Mouse (Mus musculus): Measurements from ENCODE around the gene Edc4. TPM values are rescaled to one million over a fixed set of nuclear protein-coding genes. Genes with fewer than 3 reads are reported as not detected.

The Edc4 gene
- polyA plus RNA-seq, 1 experiment from 2014 or later, result 22.2 TPM

- no peak for ATAC-seq (replicated peaks; ENCODE audit: insufficient number of reproducible peaks, low FRiP score, low TSS enrichment)
- Histone ChIP-seq H3K4me2 (no peak overlapping the region), H3K9me3 (replicated peaks; ENCODE audit: control insufficient read depth, low read length) (no peaks in the 10 kb centered on the region), H3K9ac (ENCODE audit: low read depth, low read length) (no peak overlapping the region), H3K36me3 (ENCODE audit: control insufficient read depth, insufficient read depth, low read length) (peaks cover 4% of the 10 kb centered on the region; the same call in 1 of the 2 replicates), H3K4me1 (ENCODE audit: control insufficient read depth, insufficient read depth, low read length) (peaks cover 8% of the 10 kb centered on the region), H3K4me3 (ENCODE audit: low read depth, low read length) (no peak overlapping the region), H3K27me3 (ENCODE audit: control insufficient read depth, insufficient read depth, low read length) (no peaks in the 10 kb centered on the region), H3K27ac (ENCODE audit: low read depth, low read length) (no peak overlapping the region)
- 82% methylated on average over 11 of the region's 11 CpGs for WGBS (ENCODE audit: insufficient replicate concordance)
Measured at GRCm38 (mm10) chr8:105932525-105932924, 51.8 kb downstream of the Edc4 start.

DNA sequence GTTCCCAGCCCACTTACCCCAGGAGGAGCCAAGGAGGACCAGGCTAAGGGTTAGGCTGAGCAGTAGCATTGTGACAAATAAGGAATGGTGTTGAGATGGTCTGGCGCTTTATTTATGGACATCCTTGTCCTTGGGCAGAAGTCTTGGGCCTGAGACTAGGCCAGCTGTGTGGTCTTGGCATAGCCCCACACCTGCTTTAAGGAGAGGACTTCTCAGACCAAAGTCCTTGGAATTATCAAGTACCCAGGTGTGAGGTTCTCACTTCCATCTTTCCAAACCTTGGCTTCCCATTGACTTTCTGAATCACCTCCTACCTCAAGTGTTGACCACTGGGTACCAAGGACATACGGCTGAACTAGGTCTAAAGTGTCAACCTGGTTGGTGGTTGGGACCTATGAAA lies 53.1 kb downstream of the Edc4 start, which contains the start of gene Ctrl:
TSS of gene Ctrl (minus strand) at position 101 of the 400 bp plus-strand sequence.
- H3K36me3 ChIP-seq (ENCODE audit: control insufficient read depth, insufficient read depth, low read length), result peaks cover 4% of the 10 kb centered on the region; the same call in 1 of the 2 replicates
- 87% methylated on average over 2 of the region's 2 CpGs for WGBS (ENCODE audit: insufficient replicate concordance)
- no peak within 1 kb of the TSS for H3K4me3 ChIP-seq (ENCODE audit: low read depth, low read length)
- H3K27ac ChIP-seq (ENCODE audit: low read depth, low read length), result no peak within 1 kb of the TSS
- H3K4me1 ChIP-seq (ENCODE audit: control insufficient read depth, insufficient read depth, low read length), result peaks cover 8% of the 10 kb centered on the region
- ATAC-seq (replicated peaks; ENCODE audit: insufficient number of reproducible peaks, low FRiP score, low TSS enrichment), result no peak
- H3K27me3 ChIP-seq (ENCODE audit: control insufficient read depth, insufficient read depth, low read length), result no peaks in the 10 kb centered on the region
- no peaks in the 10 kb centered on the region for H3K9me3 ChIP-seq (replicated peaks; ENCODE audit: control insufficient read depth, low read length)
- no peak within 1 kb of the TSS for H3K4me2 ChIP-seq
- H3K9ac ChIP-seq (ENCODE audit: low read depth, low read length), result no peak within 1 kb of the TSS

- H3K36me3 ChIP-seq (ENCODE audit: control insufficient read depth, insufficient read depth, low read length), result peaks cover 5% of the 10 kb centered on the region; the same call in 1 of the 2 replicates
- no peak overlapping the region for H3K4me2 ChIP-seq
- H3K9me3 ChIP-seq (replicated peaks; ENCODE audit: control insufficient read depth, low read length), result no peaks in the 10 kb centered on the region
- no peaks in the 10 kb centered on the region for H3K27me3 ChIP-seq (ENCODE audit: control insufficient read depth, insufficient read depth, low read length)
- no peak overlapping the region for H3K4me3 ChIP-seq (ENCODE audit: low read depth, low read length)
- 51% methylated on average over 6 of the region's 6 CpGs for WGBS (ENCODE audit: insufficient replicate concordance)
- H3K9ac ChIP-seq (ENCODE audit: low read depth, low read length), result no peak overlapping the region
- ATAC-seq (replicated peaks; ENCODE audit: insufficient number of reproducible peaks, low FRiP score, low TSS enrichment), result no peak
- no peak overlapping the region for H3K27ac ChIP-seq (ENCODE audit: low read depth, low read length)
- peaks cover 8% of the 10 kb centered on the region for H3K4me1 ChIP-seq (ENCODE audit: control insufficient read depth, insufficient read depth, low read length)
Measured at GRCm38 (mm10) chr8:105935105-105935504, 54.4 kb downstream of the Edc4 start.

- H3K27me3 ChIP-seq (ENCODE audit: control insufficient read depth, insufficient read depth, low read length), result no peaks in the 10 kb centered on the region
- H3K36me3 ChIP-seq (ENCODE audit: control insufficient read depth, insufficient read depth, low read length), result peaks cover 7% of the 10 kb centered on the region
- H3K4me1 ChIP-seq (ENCODE audit: control insufficient read depth, insufficient read depth, low read length), result peaks cover 8% of the 10 kb centered on the region
- H3K4me3 ChIP-seq (ENCODE audit: low read depth, low read length), result peak overlapping the region; percentile 83
- H3K9ac ChIP-seq (ENCODE audit: low read depth, low read length), result peak overlapping the region; percentile 90
- peak overlapping the region; percentile 57; the same call in 1 of the 2 replicates for H3K27ac ChIP-seq (ENCODE audit: low read depth, low read length)
- 24% methylated on average over 7 of the region's 7 CpGs for WGBS (ENCODE audit: insufficient replicate concordance)
- ATAC-seq (replicated peaks; ENCODE audit: insufficient number of reproducible peaks, low FRiP score, low TSS enrichment), result no peak
- H3K9me3 ChIP-seq (replicated peaks; ENCODE audit: control insufficient read depth, low read length), result no peaks in the 10 kb centered on the region
- H3K4me2 ChIP-seq, result peak overlapping the region; percentile 97
Measured at GRCm38 (mm10) chr8:105935863-105936603, 55.4 kb downstream of the Edc4 start.

DNA sequence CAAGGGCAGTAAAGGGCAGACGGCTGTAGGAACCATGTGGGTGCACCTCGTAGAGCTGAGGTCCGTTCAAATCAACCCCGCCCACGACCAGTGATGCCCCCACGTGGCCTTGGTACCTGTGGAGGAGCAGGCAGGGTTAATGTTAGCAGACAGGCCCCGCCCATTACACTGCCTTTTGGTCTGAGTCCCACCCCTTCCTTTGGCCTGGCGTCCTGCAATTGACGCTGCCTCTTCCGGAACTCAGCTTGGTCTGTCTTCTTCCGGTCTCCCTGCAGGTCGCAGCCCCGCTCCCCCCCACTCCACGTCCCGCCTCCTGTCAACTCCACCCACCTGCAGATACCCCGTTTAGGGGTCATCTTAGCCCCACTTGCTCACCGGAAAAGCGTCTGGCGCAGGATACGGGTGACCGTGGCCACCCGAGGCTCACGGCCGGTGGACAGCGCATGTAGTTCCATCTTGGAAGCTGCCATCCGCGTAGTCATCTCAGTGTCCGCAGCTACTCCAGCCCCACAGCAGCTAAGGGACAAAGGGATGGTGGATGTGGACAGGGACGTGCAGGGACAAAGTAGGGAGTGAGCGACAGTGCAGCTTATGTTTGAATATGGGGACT lies 56.3 kb downstream of the Edc4 start:
- peak overlapping the region; percentile 97 for H3K4me2 ChIP-seq
- peak overlapping the region; percentile 94 for H3K27ac ChIP-seq (ENCODE audit: low read depth, low read length)
- ATAC-seq (replicated peaks; ENCODE audit: insufficient number of reproducible peaks, low FRiP score, low TSS enrichment), result peak; percentile 84
- H3K4me3 ChIP-seq (ENCODE audit: low read depth, low read length), result peak overlapping the region; percentile 83
- H3K36me3 ChIP-seq (ENCODE audit: control insufficient read depth, insufficient read depth, low read length), result peaks cover 14% of the 10 kb centered on the region
- peaks cover 8% of the 10 kb centered on the region for H3K4me1 ChIP-seq (ENCODE audit: control insufficient read depth, insufficient read depth, low read length)
- H3K27me3 ChIP-seq (ENCODE audit: control insufficient read depth, insufficient read depth, low read length), result no peaks in the 10 kb centered on the region
- WGBS (ENCODE audit: insufficient replicate concordance), result under 1% methylated on average over 30 of the region's 30 CpGs
- no peaks in the 10 kb centered on the region for H3K9me3 ChIP-seq (replicated peaks; ENCODE audit: control insufficient read depth, low read length)
- H3K9ac ChIP-seq (ENCODE audit: low read depth, low read length), result peak overlapping the region; percentile 90

- H3K4me3 ChIP-seq (ENCODE audit: low read depth, low read length), result peak overlapping the region; percentile 83
- ATAC-seq (replicated peaks; ENCODE audit: insufficient number of reproducible peaks, low FRiP score, low TSS enrichment), result 0 out of 2 replicates have a peak, but pooled peaks have one; percentile 32
- H3K27me3 ChIP-seq (ENCODE audit: control insufficient read depth, insufficient read depth, low read length), result no peaks in the 10 kb centered on the region
- H3K9me3 ChIP-seq (replicated peaks; ENCODE audit: control insufficient read depth, low read length), result no peaks in the 10 kb centered on the region
- peaks cover 8% of the 10 kb centered on the region for H3K4me1 ChIP-seq (ENCODE audit: control insufficient read depth, insufficient read depth, low read length)
- peaks cover 16% of the 10 kb centered on the region for H3K36me3 ChIP-seq (ENCODE audit: control insufficient read depth, insufficient read depth, low read length)
- peak overlapping the region; percentile 94 for H3K27ac ChIP-seq (ENCODE audit: low read depth, low read length)
- H3K9ac ChIP-seq (ENCODE audit: low read depth, low read length), result peak overlapping the region; percentile 90
- H3K4me2 ChIP-seq, result peak overlapping the region; percentile 97
- 2% methylated on average over 33 of the region's 33 CpGs for WGBS (ENCODE audit: insufficient replicate concordance)
Measured at GRCm38 (mm10) chr8:105937496-105938305, 57.0 kb downstream of the Edc4 start.

DNA sequence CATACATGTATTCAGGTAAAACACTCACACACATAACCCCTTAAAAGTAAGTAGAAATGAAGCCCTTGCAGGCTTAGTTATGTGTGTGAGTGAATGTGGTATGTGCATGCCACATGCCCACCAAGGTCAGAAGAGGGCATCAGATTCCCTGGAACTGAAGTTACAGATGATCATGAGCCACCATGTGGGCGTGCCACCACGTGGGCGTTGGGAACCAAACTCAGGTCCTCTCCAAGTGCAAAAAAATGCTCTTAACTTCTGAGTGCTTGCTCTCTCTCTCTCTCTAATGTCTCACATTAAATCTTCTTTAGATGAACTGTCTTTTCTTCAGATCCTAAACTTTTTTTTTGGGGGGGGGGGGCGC lies 57.6 kb downstream of the Edc4 start, which contains the start of gene Psmb10:
TSS of gene Psmb10 (minus strand) at position 139 of the 364 bp plus-strand sequence.
- H3K36me3 ChIP-seq (ENCODE audit: control insufficient read depth, insufficient read depth, low read length), result peaks cover 19% of the 10 kb centered on the region
- H3K4me2 ChIP-seq, result peak within 1 kb of the TSS; percentile 97
- no peaks in the 10 kb centered on the region for H3K9me3 ChIP-seq (replicated peaks; ENCODE audit: control insufficient read depth, low read length)
- peak within 1 kb of the TSS; percentile 94 for H3K27ac ChIP-seq (ENCODE audit: low read depth, low read length)
- H3K4me3 ChIP-seq (ENCODE audit: low read depth, low read length), result peak within 1 kb of the TSS; percentile 83
- H3K4me1 ChIP-seq (ENCODE audit: control insufficient read depth, insufficient read depth, low read length), result peaks cover 8% of the 10 kb centered on the region
- no peaks in the 10 kb centered on the region for H3K27me3 ChIP-seq (ENCODE audit: control insufficient read depth, insufficient read depth, low read length)
- WGBS (ENCODE audit: insufficient replicate concordance), result 24% methylated on average over 4 of the region's 4 CpGs
- ATAC-seq (replicated peaks; ENCODE audit: insufficient number of reproducible peaks, low FRiP score, low TSS enrichment), result no peak
- peak within 1 kb of the TSS; percentile 90 for H3K9ac ChIP-seq (ENCODE audit: low read depth, low read length)

DNA sequence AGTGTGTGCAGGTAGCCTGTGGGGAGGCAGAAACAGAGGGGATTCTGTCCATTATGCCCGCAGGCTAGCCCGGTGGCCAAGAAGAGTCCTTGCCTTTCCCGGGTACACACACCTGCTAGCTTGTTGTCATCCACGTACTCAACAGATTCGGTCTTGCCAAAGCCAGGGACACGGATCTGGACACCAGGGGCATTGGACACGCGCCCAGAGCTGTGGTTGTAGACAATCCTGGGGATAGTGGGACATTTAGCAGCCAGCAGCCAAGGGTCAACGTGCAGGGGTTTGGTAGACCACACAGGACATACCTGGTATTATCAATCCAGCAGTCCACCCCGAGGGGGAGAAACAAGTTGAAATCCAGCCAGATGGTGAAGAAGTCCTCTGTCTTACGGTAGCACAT lies 61.3 kb downstream of the Edc4 start:
- Histone ChIP-seq H3K36me3 (ENCODE audit: control insufficient read depth, insufficient read depth, low read length) (peaks cover 47% of the 10 kb centered on the region), H3K4me3 (ENCODE audit: low read depth, low read length) (no peak overlapping the region)

More for the DNA sequence above, 61.3 kb downstream of the Edc4 start:
- Histone ChIP-seq H3K9me3 (replicated peaks; ENCODE audit: control insufficient read depth, low read length) (no peaks in the 10 kb centered on the region), H3K27me3 (ENCODE audit: control insufficient read depth, insufficient read depth, low read length) (no peaks in the 10 kb centered on the region), H3K4me2 (no peak overlapping the region), H3K27ac (ENCODE audit: low read depth, low read length) (no peak overlapping the region), H3K4me1 (ENCODE audit: control insufficient read depth, insufficient read depth, low read length) (no peaks in the 10 kb centered on the region), H3K9ac (ENCODE audit: low read depth, low read length) (no peak overlapping the region)
- WGBS (ENCODE audit: insufficient replicate concordance), result 94% methylated on average over 11 of the region's 11 CpGs
- ATAC-seq (replicated peaks; ENCODE audit: insufficient number of reproducible peaks, low FRiP score, low TSS enrichment), result no peak
